Mouse (Mus musculus) hindbrain, embryonic 14.5 days (tissue): ENCODE results near the gene Oxt. TPM values are rescaled to one million over a fixed set of nuclear protein-coding genes. Genes with fewer than 3 reads are reported as not detected.

Experiments
- ATAC-seq: fragments of 200-750 bp; cut with Nextera tagmentation; 2 replicates; pipeline ENCODE4 v1.8.0; 2017; ENCODE audit warnings: moderate number of reproducible peaks, mild to moderate bottlenecking, moderate TSS enrichment, moderate library complexity; ENCODE audit not compliant: low FRiP score
- DNase-seq: peaks from one replicate; pipeline ENCODE4 v3.0.0-alpha.2; 2015; ENCODE audit warnings: low spot score
- H3K27ac ChIP-seq: fragments of 300-500 bp; sonication (generic); 2 replicates; pipeline ENCODE4 v1.5.1; 2014; ENCODE audit warnings: mild to moderate bottlenecking, moderate library complexity
- H3K27me3 ChIP-seq: fragments of 300-500 bp; sonication (generic); 2 replicates; pipeline ENCODE4 v1.6.1; 2014; ENCODE audit warnings: mild to moderate bottlenecking, low read length, mixed read lengths; ENCODE audit not compliant: control insufficient read depth, insufficient read depth
- H3K36me3 ChIP-seq: fragments of 300-500 bp; sonication (generic); replicated peaks from 2 replicates; pipeline ENCODE4 v1.6.1; 2014; ENCODE audit not compliant: control insufficient read depth, insufficient read depth
- H3K4me1 ChIP-seq: fragments of 300-500 bp; sonication (generic); replicated peaks from 2 replicates; pipeline ENCODE4 v1.6.1; 2014; ENCODE audit warnings: antibody characterized with exemption, low read length, mixed read lengths; ENCODE audit not compliant: control insufficient read depth, insufficient read depth
- H3K4me2 ChIP-seq: fragments of 300-500 bp; sonication (generic); replicated peaks from 2 replicates; pipeline ENCODE4 v1.6.1; 2014; ENCODE audit warnings: mild to moderate bottlenecking, moderate library complexity
- H3K4me3 ChIP-seq: fragments of 300-500 bp; sonication (generic); replicated peaks from 2 replicates; pipeline ENCODE4 v1.5.1; 2014; ENCODE audit warnings: mild to moderate bottlenecking, low read length
- H3K9ac ChIP-seq: fragments of 300-500 bp; sonication (generic); 2 replicates; pipeline ENCODE4 v1.6.1; 2014
- H3K9me3 ChIP-seq: fragments of 300-500 bp; sonication (generic); 2 replicates; pipeline ENCODE4 v1.6.1; 2016; ENCODE audit warnings: low read length; ENCODE audit not compliant: control insufficient read depth
- WGBS: fragments of 180-500 bp; shearing (Covaris S2); extraction: QIAGEN DNeasy Blood & Tissue Kit; methylation state at CpG from one replicate; pipeline ENCODE4 v1.1.7; 2014; 5-methylcytosine and 5-hydroxymethylcytosine counted together
- polyA plus RNA-seq: library from polyadenylated mRNA; unstranded; fragments of >200 nt; fragmentation: Nextera tagmentation; extraction: Ambion mirVana; gene quantifications from 2 replicates; pipeline ENCODE4 v1.2.1, GENCODE M21; 2014

Oxt gene
- polyA plus RNA-seq, 1 experiment from 2014 or later = not detected

GRCm38 (mm10) chr2:130554841-130555240, 21.1 kb upstream of the Oxt start:
- H3K27ac ChIP-seq = no peak overlapping the region
- WGBS = 90% methylated on average over 7 of the region's 7 CpGs
- no peak for ATAC-seq

GRCm38 (mm10) chr2:130556292-130556691, 19.7 kb upstream of the Oxt start:
- ATAC-seq (no peak), DNase-seq (no peak)
- Histone ChIP-seq H3K36me3 (peaks cover 64% of the 10 kb centered on the region), H3K27ac (no peak overlapping the region), H3K4me1 (no peaks in the 10 kb centered on the region), H3K9ac (no peak overlapping the region), H3K4me2 (no peak overlapping the region), H3K27me3 (no peaks in the 10 kb centered on the region), H3K4me3 (no peak overlapping the region), H3K9me3 (no peaks in the 10 kb centered on the region)
- 92% methylated on average over 1 of the region's 1 CpGs for WGBS

More at GRCm38 (mm10) chr2:130554841-130555240, 21.1 kb upstream of the Oxt start:
- H3K4me3 ChIP-seq = no peak overlapping the region
- no peaks in the 10 kb centered on the region for H3K27me3 ChIP-seq
- no peaks in the 10 kb centered on the region for H3K9me3 ChIP-seq
- no peaks in the 10 kb centered on the region for H3K4me1 ChIP-seq
- H3K4me2 ChIP-seq = no peak overlapping the region
- no peak overlapping the region for H3K9ac ChIP-seq
- DNase-seq = no peak
- H3K36me3 ChIP-seq = peaks cover 77% of the 10 kb centered on the region

- peaks cover 52% of the 10 kb centered on the region for H3K36me3 ChIP-seq
Measured at GRCm38 (mm10) chr2:130557462-130557861, 18.5 kb upstream of the Oxt start.

DNA sequence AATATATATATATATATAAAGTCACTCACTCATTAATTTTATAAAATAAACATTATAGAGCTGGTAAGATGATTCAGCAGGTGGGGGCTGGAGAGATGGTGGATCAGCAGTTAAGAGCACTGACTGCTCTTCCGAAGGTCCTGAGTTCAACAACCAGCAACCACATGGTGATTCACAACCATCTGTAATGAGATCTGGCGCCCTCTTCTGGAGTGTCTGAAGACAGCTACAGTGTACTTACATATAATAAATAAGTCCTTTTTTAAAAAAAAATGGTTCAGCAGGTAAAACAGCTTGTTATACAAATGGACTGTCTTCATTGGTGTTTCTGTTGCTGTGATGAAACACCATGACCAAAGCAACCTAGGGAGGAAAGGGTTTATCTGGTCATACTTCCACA, 18.0 kb upstream of the Oxt start:
- Histone ChIP-seq H3K4me3 (no peak overlapping the region), H3K9me3 (no peaks in the 10 kb centered on the region), H3K36me3 (peaks cover 46% of the 10 kb centered on the region), H3K27me3 (no peaks in the 10 kb centered on the region), H3K4me1 (peaks cover 4% of the 10 kb centered on the region; the same call in 1 of the 2 replicates), H3K27ac (no peak overlapping the region), H3K4me2 (no peak overlapping the region), H3K9ac (no peak overlapping the region)
- DNase-seq (no peak), ATAC-seq (no peak)
- WGBS = 63% methylated on average over 2 of the region's 2 CpGs

More at GRCm38 (mm10) chr2:130557462-130557861, 18.5 kb upstream of the Oxt start:
- Histone ChIP-seq H3K4me3 (no peak overlapping the region), H3K27me3 (no peaks in the 10 kb centered on the region), H3K4me2 (no peak overlapping the region), H3K4me1 (no peaks in the 10 kb centered on the region), H3K9me3 (no peaks in the 10 kb centered on the region), H3K9ac (no peak overlapping the region), H3K27ac (no peak overlapping the region)
- 98% methylated on average over 2 of the region's 2 CpGs for WGBS
- ATAC-seq (no peak), DNase-seq (no peak)

- Histone ChIP-seq H3K9me3 (no peaks in the 10 kb centered on the region), H3K27ac (peak within 1 kb of the TSS; percentile 38), H3K4me3 (peak within 1 kb of the TSS; percentile 95), H3K4me1 (peaks cover 20% of the 10 kb centered on the region), H3K9ac (peak within 1 kb of the TSS; percentile 95), H3K36me3 (peaks cover 25% of the 10 kb centered on the region), H3K27me3 (no peaks in the 10 kb centered on the region), H3K4me2 (peak within 1 kb of the TSS; percentile 88)
- ATAC-seq (peak; percentile 99), DNase-seq (peak; percentile 87)
- WGBS = under 1% methylated on average over 61 of the region's 61 CpGs
Measured at GRCm38 (mm10) chr2:130563212-130564055, 12.5 kb upstream of the Oxt start, which contains the start of gene Mrps26. TSS of gene Mrps26 (plus strand) at chr2:130563742.

- Histone ChIP-seq H3K4me3 (peak overlapping the region; percentile 95), H3K9me3 (no peaks in the 10 kb centered on the region), H3K36me3 (peaks cover 24% of the 10 kb centered on the region), H3K27ac (no peak overlapping the region), H3K27me3 (no peaks in the 10 kb centered on the region), H3K4me2 (peak overlapping the region; percentile 88), H3K9ac (peak overlapping the region; percentile 95), H3K4me1 (peaks cover 20% of the 10 kb centered on the region)
- no peak for ATAC-seq
- no peak for DNase-seq
- under 1% methylated on average over 16 of the region's 23 CpGs for WGBS
Measured at GRCm38 (mm10) chr2:130564063-130564462, 11.9 kb upstream of the Oxt start.

DNA sequence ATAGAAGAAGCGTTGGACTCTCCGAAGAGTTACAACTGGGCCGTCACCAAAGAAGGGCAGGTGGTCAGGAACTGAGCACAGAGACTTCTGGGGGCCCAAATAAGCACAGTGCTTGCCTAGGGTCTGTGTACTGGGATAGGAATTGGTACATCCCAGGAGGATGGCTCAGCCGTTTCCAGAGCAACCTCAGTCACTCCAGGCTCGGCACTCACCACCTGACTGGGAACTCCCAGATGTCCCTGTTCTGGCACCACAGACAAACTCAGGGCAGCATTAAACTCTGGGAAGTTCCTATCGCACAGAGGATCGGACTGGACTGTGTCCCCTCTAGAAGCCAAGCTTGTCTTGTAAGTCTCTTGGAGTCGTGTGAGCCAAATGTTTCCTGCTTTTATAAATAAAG, 11.0 kb upstream of the Oxt start:
- Histone ChIP-seq H3K36me3 (peaks cover 24% of the 10 kb centered on the region), H3K4me1 (peaks cover 20% of the 10 kb centered on the region), H3K27me3 (no peaks in the 10 kb centered on the region), H3K4me2 (peak overlapping the region; percentile 88), H3K27ac (no peak overlapping the region), H3K9ac (no peak overlapping the region), H3K4me3 (0 out of 2 replicates have a peak overlapping the region, but pooled peaks have one; percentile 95), H3K9me3 (no peaks in the 10 kb centered on the region)
- ATAC-seq = no peak
- no peak for DNase-seq
- WGBS = 81% methylated on average over 8 of the region's 8 CpGs

GRCm38 (mm10) chr2:130568921-130569320, 7.1 kb upstream of the Oxt start:
- Histone ChIP-seq H3K9ac (no peak overlapping the region), H3K27ac (no peak overlapping the region), H3K4me3 (no peak overlapping the region), H3K4me2 (no peak overlapping the region), H3K9me3 (no peaks in the 10 kb centered on the region), H3K27me3 (no peaks in the 10 kb centered on the region), H3K4me1 (peaks cover 13% of the 10 kb centered on the region), H3K36me3 (peaks cover 24% of the 10 kb centered on the region)
- WGBS = 82% methylated on average over 4 of the region's 4 CpGs
- no peak for ATAC-seq
- no peak for DNase-seq

- Histone ChIP-seq H3K36me3 (peaks cover 21% of the 10 kb centered on the region), H3K9me3 (no peaks in the 10 kb centered on the region), H3K9ac (no peak overlapping the region), H3K27me3 (peaks cover 5% of the 10 kb centered on the region), H3K4me1 (peaks cover 4% of the 10 kb centered on the region), H3K27ac (no peak overlapping the region), H3K4me2 (no peak overlapping the region), H3K4me3 (no peak overlapping the region)
- no peak for DNase-seq
- ATAC-seq = no peak
Measured at GRCm38 (mm10) chr2:130569926-130570325, 6.0 kb upstream of the Oxt start.
